Mouse (Mus musculus) midbrain, embryonic 14.5 days (tissue): Measurements from ENCODE around the gene Farsa. TPM values are rescaled to one million over a fixed set of nuclear protein-coding genes. Genes with fewer than 3 reads are reported as not detected.

ENCODE experiments used
- ATAC-seq: fragments of 200-750 bp; cut with Nextera tagmentation; 2 replicates; pipeline ENCODE4 v1.8.0; 2017; ENCODE audit warnings: moderate number of reproducible peaks, moderate library complexity; ENCODE audit not compliant: low FRiP score, low TSS enrichment
- DNase-seq: peaks from one replicate; pipeline ENCODE4 v3.0.0-alpha.2; 2015
- H3K27ac ChIP-seq: fragments of 300-500 bp; sonication (generic); replicated peaks from 2 replicates; pipeline ENCODE4 v1.5.1; 2014; ENCODE audit warnings: mild to moderate bottlenecking, low read depth, low read length, moderate library complexity
- H3K27me3 ChIP-seq: fragments of 300-500 bp; sonication (generic); 2 replicates; pipeline ENCODE4 v1.6.1; 2014; ENCODE audit warnings: low read length, control low read depth, mixed read lengths; ENCODE audit not compliant: control insufficient read depth, insufficient read depth
- H3K36me3 ChIP-seq: fragments of 300-500 bp; sonication (generic); 2 replicates; pipeline ENCODE4 v1.6.1; 2014; ENCODE audit warnings: low read length, control low read depth; ENCODE audit not compliant: control insufficient read depth, insufficient read depth
- H3K4me1 ChIP-seq: fragments of 300-500 bp; sonication (generic); 2 replicates; pipeline ENCODE4 v1.6.1; 2014; ENCODE audit warnings: mild to moderate bottlenecking, antibody characterized with exemption, low read length, control low read depth; ENCODE audit not compliant: control insufficient read depth, insufficient read depth
- H3K4me2 ChIP-seq: fragments of 300-500 bp; sonication (generic); 2 replicates; pipeline ENCODE4 v1.6.1; 2014; ENCODE audit warnings: mild to moderate bottlenecking, low read length, moderate library complexity
- H3K4me3 ChIP-seq: fragments of 300-500 bp; sonication (generic); replicated peaks from 2 replicates; pipeline ENCODE4 v1.5.1; 2014; ENCODE audit warnings: low read depth, low read length
- H3K9ac ChIP-seq: fragments of 300-500 bp; sonication (generic); replicated peaks from 2 replicates; pipeline ENCODE4 v1.6.1; 2014; ENCODE audit warnings: mild to moderate bottlenecking, low read length, moderate library complexity
- H3K9me3 ChIP-seq: fragments of 300-500 bp; sonication (generic); 2 replicates; pipeline ENCODE4 v1.6.1; 2016; ENCODE audit warnings: low read length, control low read depth, mixed read lengths; ENCODE audit not compliant: control insufficient read depth
- WGBS: fragments of 180-500 bp; shearing (Covaris S2); extraction: QIAGEN DNeasy Blood & Tissue Kit; methylation state at CpG from one replicate; pipeline ENCODE4 v1.1.7; 2014; 5-methylcytosine and 5-hydroxymethylcytosine counted together
- polyA plus RNA-seq: library from polyadenylated mRNA; unstranded; fragments of >200 nt; fragmentation: Nextera tagmentation; extraction: Ambion mirVana; gene quantifications from 2 replicates; pipeline ENCODE4 v1.2.1, GENCODE M21; 2014

The Farsa gene
- 95.6 and 111 TPM in 2 replicates for polyA plus RNA-seq

DNA sequence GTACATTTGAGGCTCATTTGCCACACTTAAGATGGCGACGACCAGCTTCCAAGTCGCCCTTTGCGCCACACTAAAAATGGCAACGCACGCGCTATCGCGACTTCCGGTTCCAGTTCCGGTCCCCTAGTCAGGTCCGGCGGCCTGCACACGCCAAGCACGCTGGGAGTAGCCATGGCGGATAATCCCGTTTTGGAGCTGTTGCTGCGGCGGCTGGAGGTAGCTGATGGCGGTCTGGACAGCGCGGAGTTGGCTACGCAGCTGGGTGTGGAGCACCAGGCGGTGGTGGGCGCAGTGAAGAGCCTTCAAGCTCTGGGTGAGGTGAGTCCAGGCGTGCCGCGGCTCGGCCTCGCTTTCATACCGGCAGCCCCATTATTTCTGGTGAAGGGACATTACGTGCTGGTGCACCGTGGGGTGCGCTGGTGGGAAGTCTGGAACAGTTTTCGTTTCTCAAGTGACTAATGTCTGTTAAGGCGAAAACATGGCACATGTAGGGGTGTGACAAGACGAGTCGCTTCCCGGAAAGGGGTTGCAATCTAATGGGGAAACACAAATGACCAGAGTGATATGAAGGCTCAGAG, at the start of gene Farsa:
TSS of gene Farsa (plus strand) at position 126 of the 578 bp plus-strand sequence.
- WGBS: under 1% methylated on average over 39 of the region's 39 CpGs
- Histone ChIP-seq H3K4me2 (peak within 1 kb of the TSS; percentile 90), H3K4me3 (peak within 1 kb of the TSS; percentile 86), H3K9me3 (no peaks in the 10 kb centered on the region), H3K36me3 (peaks cover 29% of the 10 kb centered on the region), H3K27me3 (no peaks in the 10 kb centered on the region), H3K4me1 (peaks cover 13% of the 10 kb centered on the region), H3K9ac (peak within 1 kb of the TSS; percentile 82), H3K27ac (peak within 1 kb of the TSS; percentile 69)
- DNase-seq: peak; percentile 97
- ATAC-seq: peak; percentile 89

GRCm38 (mm10) chr8:84809109-84809940, 47.5 kb upstream of the Farsa start:
- ATAC-seq (no peak), DNase-seq (no peak)
- H3K9ac ChIP-seq: no peak overlapping the region
- WGBS: 51% methylated on average over 12 of the region's 12 CpGs
- no peaks in the 10 kb centered on the region for H3K9me3 ChIP-seq
- H3K27ac ChIP-seq: peak overlapping the region; percentile 32; the same call in 1 of the 2 replicates
- H3K4me1 ChIP-seq: peaks cover 12% of the 10 kb centered on the region
- peaks cover 46% of the 10 kb centered on the region; the same call in 1 of the 2 replicates for H3K27me3 ChIP-seq
- H3K4me2 ChIP-seq: no peak overlapping the region
- H3K36me3 ChIP-seq: no peaks in the 10 kb centered on the region
- H3K4me3 ChIP-seq: no peak overlapping the region

DNA sequence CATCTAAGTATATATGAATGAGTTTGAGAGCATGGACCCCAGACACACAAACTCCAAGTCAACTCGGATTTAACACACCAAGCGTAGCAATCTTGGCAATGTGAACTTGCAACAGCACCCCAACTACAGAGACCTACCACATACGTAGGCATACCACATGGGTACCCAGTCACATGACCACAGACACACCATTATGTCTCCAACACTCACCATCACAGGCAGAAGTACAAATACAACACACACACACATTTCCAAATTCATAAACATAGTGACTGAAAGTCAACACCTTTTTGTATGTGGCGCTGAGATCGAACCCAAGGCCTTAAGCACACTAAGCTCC, 46.9 kb upstream of the Farsa start:
- peaks cover 16% of the 10 kb centered on the region for H3K4me1 ChIP-seq
- 70% methylated on average over 5 of the region's 5 CpGs for WGBS
- H3K9ac ChIP-seq: no peak overlapping the region
- H3K4me3 ChIP-seq: no peak overlapping the region
- no peak for ATAC-seq
- no peak overlapping the region for H3K4me2 ChIP-seq
- H3K27ac ChIP-seq: no peak overlapping the region
- H3K9me3 ChIP-seq: no peaks in the 10 kb centered on the region
- DNase-seq: no peak
- H3K27me3 ChIP-seq: peaks cover 45% of the 10 kb centered on the region; the same call in 1 of the 2 replicates
- H3K36me3 ChIP-seq: no peaks in the 10 kb centered on the region

GRCm38 (mm10) chr8:84810896-84811295, 45.9 kb upstream of the Farsa start:
- under 1% methylated on average over 32 of the region's 32 CpGs for WGBS
- no peaks in the 10 kb centered on the region for H3K36me3 ChIP-seq
- H3K4me1 ChIP-seq: peaks cover 20% of the 10 kb centered on the region
- peak overlapping the region; percentile 52 for H3K4me2 ChIP-seq
- H3K4me3 ChIP-seq: peak overlapping the region; percentile 25
- peaks cover 37% of the 10 kb centered on the region; the same call in 1 of the 2 replicates for H3K27me3 ChIP-seq
- DNase-seq (peak; percentile 96), ATAC-seq (peak; percentile 89)
- no peaks in the 10 kb centered on the region for H3K9me3 ChIP-seq
- peak overlapping the region; percentile 43 for H3K9ac ChIP-seq
- H3K27ac ChIP-seq: 0 out of 2 replicates have a peak overlapping the region, but pooled peaks have one; percentile 49

DNA sequence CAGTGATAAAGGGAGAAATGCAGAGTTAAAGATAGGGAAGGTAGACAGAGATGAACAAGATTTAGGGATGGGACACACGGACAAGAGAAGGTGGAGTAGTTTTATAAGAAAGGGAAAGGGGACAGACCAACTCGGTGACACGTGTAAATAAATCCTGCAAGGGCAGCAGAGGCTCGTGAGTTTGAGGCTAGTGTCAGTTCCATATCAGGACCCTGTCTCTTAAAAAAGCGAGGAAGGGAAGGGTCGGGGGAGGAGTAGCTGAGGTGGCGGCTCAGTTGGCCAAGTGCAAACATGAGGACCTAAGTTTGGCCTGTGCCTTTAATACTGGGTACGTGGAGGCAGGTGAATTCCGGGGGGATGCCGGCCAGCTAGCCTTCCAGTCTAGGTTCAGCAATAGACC, 45.5 kb upstream of the Farsa start:
- peaks cover 33% of the 10 kb centered on the region; the same call in 1 of the 2 replicates for H3K27me3 ChIP-seq
- no peak for DNase-seq
- H3K4me3 ChIP-seq: peak overlapping the region; percentile 25
- H3K36me3 ChIP-seq: no peaks in the 10 kb centered on the region
- peak overlapping the region; percentile 52 for H3K4me2 ChIP-seq
- H3K4me1 ChIP-seq: peaks cover 20% of the 10 kb centered on the region
- H3K27ac ChIP-seq: 0 out of 2 replicates have a peak overlapping the region, but pooled peaks have one; percentile 49
- 8% methylated on average over 10 of the region's 10 CpGs for WGBS
- no peak for ATAC-seq
- H3K9ac ChIP-seq: peak overlapping the region; percentile 43
- H3K9me3 ChIP-seq: no peaks in the 10 kb centered on the region

- H3K36me3 ChIP-seq: no peaks in the 10 kb centered on the region
- H3K4me2 ChIP-seq: no peak overlapping the region
- H3K4me3 ChIP-seq: no peak overlapping the region
- H3K4me1 ChIP-seq: peaks cover 20% of the 10 kb centered on the region
- peak; percentile 93 for DNase-seq
- 1% methylated on average over 5 of the region's 5 CpGs for WGBS
- no peak overlapping the region for H3K27ac ChIP-seq
- ATAC-seq: no peak
- H3K27me3 ChIP-seq: peaks cover 28% of the 10 kb centered on the region; the same call in 1 of the 2 replicates
- H3K9me3 ChIP-seq: no peaks in the 10 kb centered on the region
- no peak overlapping the region for H3K9ac ChIP-seq
These were observed 43.7 kb upstream of the Farsa start for GRCm38 (mm10) chr8:84813059-84813458.

GRCm38 (mm10) chr8:84813830-84814229, 43.0 kb upstream of the Farsa start:
- no peaks in the 10 kb centered on the region for H3K9me3 ChIP-seq
- H3K36me3 ChIP-seq: no peaks in the 10 kb centered on the region
- peaks cover 24% of the 10 kb centered on the region; the same call in 1 of the 2 replicates for H3K27me3 ChIP-seq
- H3K4me1 ChIP-seq: peaks cover 20% of the 10 kb centered on the region
- WGBS: 87% methylated on average over 3 of the region's 3 CpGs
- no peak overlapping the region for H3K9ac ChIP-seq
- ATAC-seq: no peak
- peak overlapping the region; percentile 66; the same call in 1 of the 2 replicates for H3K27ac ChIP-seq
- H3K4me3 ChIP-seq: no peak overlapping the region
- no peak for DNase-seq
- H3K4me2 ChIP-seq: no peak overlapping the region

DNA sequence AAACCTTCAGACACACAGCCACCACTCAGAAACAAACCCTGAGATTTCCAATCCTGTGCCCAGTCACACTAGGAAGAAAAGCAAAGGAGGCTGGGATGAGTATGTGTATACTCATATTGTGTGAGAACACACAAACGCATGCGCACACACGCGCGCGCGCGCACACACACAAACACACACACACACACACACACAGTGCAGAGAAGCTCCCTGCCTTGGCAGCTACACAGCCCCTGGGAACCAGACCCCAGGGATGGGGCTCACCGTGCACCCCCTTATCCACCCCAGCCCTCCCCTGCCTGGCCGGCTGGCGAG, 42.6 kb upstream of the Farsa start:
- ATAC-seq (no peak; the same call in 1 of the 2 replicates), DNase-seq (no peak)
- Histone ChIP-seq H3K9me3 (no peaks in the 10 kb centered on the region), H3K36me3 (no peaks in the 10 kb centered on the region), H3K27me3 (peaks cover 20% of the 10 kb centered on the region; the same call in 1 of the 2 replicates), H3K4me1 (peaks cover 20% of the 10 kb centered on the region), H3K27ac (peak overlapping the region; percentile 66), H3K4me3 (no peak overlapping the region), H3K9ac (no peak overlapping the region), H3K4me2 (no peak overlapping the region)
- WGBS: 71% methylated on average over 11 of the region's 11 CpGs
